Comparison of ENCODE assay signal across 19 mouse cellular contexts in genomic region chr1:52152369-52152768, GRCm38 (mm10). TPM values are rescaled to one million over a fixed set of nuclear protein-coding genes. Genes with fewer than 3 reads are reported as not detected.
DNase-seq lines count a peak whose midpoint lies in the region; ATAC-seq and TF ChIP-seq lines count a peak whose summit lies in the region.
"Had no signal": no experiment of that assay in that cellular context is flagged by ENCODE, and none has a peak within 500 bp of the region (broad histone marks: within the 10 kb centered on the region; RNA-seq: fewer than 3 reads in every experiment).

No protein-coding gene starts in this region.

- intact Hi-C loops in heart, adult 2 months (cut with DNase I): no loop called here
- intact Hi-C loops in heart, postnatal 14 days (cut with DNase I): no loop called here

- H3K27ac ChIP-seq in heart, adult 2 months: peak overlapping the region; percentile 41
- no peak overlapping the region for H3K27ac ChIP-seq in midbrain, embryonic 15.5 days
- no peak overlapping the region for H3K27ac ChIP-seq in midbrain, embryonic 16.5 days (ENCODE audit: low read length)
- H3K27ac ChIP-seq in heart, embryonic 13.5 days (replicated peaks): peak overlapping the region; percentile 80
- H3K27ac ChIP-seq: embryonic facial prominence, embryonic 13.5 days; kidney, postnatal 0 days; layer of hippocampus, adult 2 months; limb, embryonic 13.5 days; neural tube, embryonic 12.5 days had no signal

- H3K4me1 ChIP-seq in heart, adult 2 months (ENCODE audit: control insufficient read depth, insufficient read depth, low read length): peaks cover 15% of the 10 kb centered on the region
- peaks cover 5% of the 10 kb centered on the region; the same call in 1 of the 2 replicates for H3K4me1 ChIP-seq in midbrain, embryonic 15.5 days
- H3K4me1 ChIP-seq in midbrain, embryonic 16.5 days (ENCODE audit: control insufficient read depth, insufficient read depth, low read length): peaks cover 3% of the 10 kb centered on the region; the same call in 1 of the 2 replicates
- H3K4me1 ChIP-seq in heart, embryonic 13.5 days: peaks cover 44% of the 10 kb centered on the region

- no peak for TF ChIP-seq POLR2A in heart, adult 2 months (IDR thresholded peaks at IDR 0.05; ENCODE audit: insufficient read depth, low read depth, low read length)

- WGBS in heart, adult 2 months: 38% methylated on average over 13 of the region's 13 CpGs
- WGBS in midbrain, embryonic 15.5 days: 53% methylated on average over 13 of the region's 13 CpGs
- 55% methylated on average over 13 of the region's 13 CpGs for WGBS in midbrain, embryonic 16.5 days
- WGBS in heart, embryonic 13.5 days: 51% methylated on average over 13 of the region's 13 CpGs

- no peaks in the 10 kb centered on the region for H3K27me3 ChIP-seq in heart, adult 2 months (ENCODE audit: control insufficient read depth, insufficient read depth, low read length)
- no peaks in the 10 kb centered on the region for H3K27me3 ChIP-seq in midbrain, embryonic 15.5 days (replicated peaks)
- no peaks in the 10 kb centered on the region for H3K27me3 ChIP-seq in midbrain, embryonic 16.5 days (ENCODE audit: control insufficient read depth, insufficient read depth, low read depth, low read length)
- H3K27me3 ChIP-seq in heart, embryonic 13.5 days (replicated peaks): no peaks in the 10 kb centered on the region
- H3K27me3 ChIP-seq: limb, embryonic 13.5 days; neural tube, embryonic 12.5 days had no signal

- no peak for TF ChIP-seq CTCF in heart, adult 2 months (IDR thresholded peaks at IDR 0.05)

- H3K9me3 ChIP-seq in midbrain, embryonic 15.5 days: no peaks in the 10 kb centered on the region
- no peaks in the 10 kb centered on the region for H3K9me3 ChIP-seq in midbrain, embryonic 16.5 days (replicated peaks; ENCODE audit: control insufficient read depth, low read length, poor library complexity, severe bottlenecking)
- H3K9me3 ChIP-seq in heart, embryonic 13.5 days: no peaks in the 10 kb centered on the region
- H3K9me3 ChIP-seq: embryonic facial prominence, embryonic 13.5 days; limb, embryonic 13.5 days; neural tube, embryonic 12.5 days had no signal

- no peaks in the 10 kb centered on the region for H3K79me2 ChIP-seq in heart, adult 2 months (replicated peaks; ENCODE audit: control insufficient read depth, insufficient read depth, low read length)

- peak; percentile 25; the same call in 1 of the 2 replicates for ATAC-seq in midbrain, embryonic 15.5 days (replicated peaks)
- ATAC-seq in midbrain, embryonic 16.5 days: no peak
- ATAC-seq in heart, embryonic 13.5 days (ENCODE audit: extremely low read depth, insufficient number of reproducible peaks, low FRiP score, low TSS enrichment): peak; percentile 25; the same call in 1 of the 2 replicates
- ATAC-seq: forebrain, embryonic 16.5 days; hindbrain, embryonic 16.5 days; intestine, postnatal 0 days had no signal

- peaks cover 8% of the 10 kb centered on the region for H3K36me3 ChIP-seq in heart, adult 2 months (ENCODE audit: control insufficient read depth, insufficient read depth, low read length)
- H3K36me3 ChIP-seq in midbrain, embryonic 15.5 days (replicated peaks): no peaks in the 10 kb centered on the region
- no peaks in the 10 kb centered on the region for H3K36me3 ChIP-seq in midbrain, embryonic 16.5 days (ENCODE audit: control insufficient read depth, insufficient read depth, low read length)
- peaks cover 72% of the 10 kb centered on the region for H3K36me3 ChIP-seq in heart, embryonic 13.5 days

- no peak overlapping the region for H3K4me3 ChIP-seq in heart, adult 2 months
- no peak overlapping the region for H3K4me3 ChIP-seq in midbrain, embryonic 15.5 days
- no peak overlapping the region for H3K4me3 ChIP-seq in midbrain, embryonic 16.5 days (ENCODE audit: low read depth, low read length)
- H3K4me3 ChIP-seq in heart, embryonic 13.5 days: no peak overlapping the region
- H3K4me3 ChIP-seq: embryonic facial prominence, embryonic 13.5 days; layer of hippocampus, adult 2 months; limb, embryonic 13.5 days; neural tube, embryonic 12.5 days had no signal

- peak in 1 of 2 experiments; percentile 26 for DNase-seq in heart, adult 2 months
- no peak for DNase-seq in heart, postnatal 14 days
- DNase-seq in thymus, postnatal 4 days: no peak
- no peak for DNase-seq in cerebellum, adult 18-20 months
- DNase-seq: cerebellum, adult 8-10 months; lung, adult 2 months; spleen, adult 18-20 months; thymus, adult 18-20 months had no signal

- H3K9ac ChIP-seq in heart, adult 2 months (ENCODE audit: low read depth, low read length): no peak overlapping the region
- no peak overlapping the region for H3K9ac ChIP-seq in midbrain, embryonic 15.5 days
- no peak overlapping the region for H3K9ac ChIP-seq in midbrain, embryonic 16.5 days (ENCODE audit: low read depth, low read length)
- no peak overlapping the region for H3K9ac ChIP-seq in heart, embryonic 13.5 days
- H3K9ac ChIP-seq: embryonic facial prominence, embryonic 13.5 days; limb, embryonic 13.5 days; neural tube, embryonic 12.5 days had no signal

- no peak overlapping the region for H3K4me2 ChIP-seq in midbrain, embryonic 15.5 days
- H3K4me2 ChIP-seq in midbrain, embryonic 16.5 days (ENCODE audit: low read length): no peak overlapping the region
- no peak overlapping the region for H3K4me2 ChIP-seq in heart, embryonic 13.5 days
- H3K4me2 ChIP-seq: embryonic facial prominence, embryonic 13.5 days; limb, embryonic 13.5 days; neural tube, embryonic 12.5 days had no signal

- 0 out of 2 replicates have a peak, but pooled peaks have one; percentile 33 for TF ChIP-seq EP300 in heart, adult 2 months (IDR thresholded peaks at IDR 0.05; ENCODE audit: insufficient read depth, low read depth, low read length)

RNA-seq across cellular contexts. Expression of gene Stat1, which starts 33.1 kb away (rescaled TPM):
- 10 to 100 TPM; 27.7 to 30.6 TPM for total RNA-seq in heart, adult 2 months (2021)
- polyA plus RNA-seq in heart, adult 2 months (2012; rRNA removed): 24.1 and 29.8 TPM in 2 replicates
- 10 to 100 TPM; 22.2 to 22.7 TPM for total RNA-seq in heart, postnatal 14 days (2021)
- polyA plus RNA-seq in midbrain, embryonic 15.5 days (2015; fragmentation: Nextera tagmentation; extraction: Ambion mirVana): 13.5 and 22.5 TPM in 2 replicates
- 11.2 and 11.6 TPM in 2 replicates for polyA plus RNA-seq in midbrain, embryonic 16.5 days (2015; fragmentation: Nextera tagmentation; extraction: Ambion mirVana)
- 27.2 and 31.9 TPM in 2 replicates for polyA plus RNA-seq in heart, embryonic 13.5 days (2015; fragmentation: Nextera tagmentation; extraction: Ambion mirVana)

Comparison
In these comparisons a context has a peak if more than half of its experiments do, and no peak if none do; other contexts are left out.
1. H3K27ac ChIP-seq: peak in heart, adult 2 months (single experiment) and heart, embryonic 13.5 days (single experiment); none in midbrain, embryonic 15.5 days (single experiment) and midbrain, embryonic 16.5 days (single experiment).